Mouse (Mus musculus) lung, embryonic 14.5 days (tissue): ENCODE measurements at regions not wholly inside any gene's neighbourhood (a gene's known extent, or its start where the extent isn't known, plus 50 kb on each side); places are given as distances from the start of the nearest gene placed in this dataset.
A peak's percentile ranks its signal among the peaks of the same experiment; 100 is the strongest.

Source experiments
- ATAC-seq: fragments of 200-750 bp; cut with Nextera tagmentation; 2 replicates; pipeline ENCODE4 v1.8.0; 2017; ENCODE audit warnings: mild to moderate bottlenecking, moderate TSS enrichment, moderate library complexity; ENCODE audit not compliant: insufficient read depth
- DNase-seq: peaks from one replicate; pipeline ENCODE4 v3.0.0-alpha.2; 2015
- H3K27ac ChIP-seq: fragments of 300-500 bp; sonication (generic); 2 replicates; pipeline ENCODE4 v1.5.1; 2014; ENCODE audit warnings: low read depth, mild to moderate bottlenecking, moderate library complexity
- H3K27me3 ChIP-seq: fragments of 300-500 bp; sonication (generic); 2 replicates; pipeline ENCODE4 v1.6.1; 2014; ENCODE audit warnings: low read length, control low read depth; ENCODE audit not compliant: insufficient read depth
- H3K36me3 ChIP-seq: fragments of 300-500 bp; sonication (generic); 2 replicates; pipeline ENCODE4 v1.6.1; 2014; ENCODE audit warnings: control low read depth; ENCODE audit not compliant: insufficient read depth
- H3K4me1 ChIP-seq: fragments of 300-500 bp; sonication (generic); 2 replicates; pipeline ENCODE4 v1.6.1; 2014; ENCODE audit warnings: antibody characterized with exemption, control low read depth; ENCODE audit not compliant: insufficient read depth
- H3K4me2 ChIP-seq: fragments of 300-500 bp; sonication (generic); 2 replicates; pipeline ENCODE4 v1.6.1; 2014; ENCODE audit warnings: mild to moderate bottlenecking
- H3K4me3 ChIP-seq: fragments of 300-500 bp; sonication (generic); 2 replicates; pipeline ENCODE4 v1.5.1; 2014; ENCODE audit warnings: low read depth, low read length
- H3K9ac ChIP-seq: fragments of 300-500 bp; sonication (generic); 2 replicates; pipeline ENCODE4 v1.6.1; 2014
- H3K9me3 ChIP-seq: fragments of 300-500 bp; sonication (generic); 2 replicates; pipeline ENCODE4 v1.6.1; 2016; ENCODE audit warnings: low read depth, low read length, control low read depth
- CTCF ChIP-seq: IDR thresholded peaks from 2 replicates; pipeline ENCODE4 v1.5.1; 2016; ENCODE audit warnings: antibody characterized with exemption, low read depth
- WGBS: fragments of 180-500 bp; shearing (Covaris S2); extraction: QIAGEN DNeasy Blood & Tissue Kit; methylation state at CpG from one replicate; pipeline ENCODE4 v1.1.7; 2014; 5-methylcytosine and 5-hydroxymethylcytosine counted together

GRCm38 (mm10) chr7:87145896-87146295 lies 100.0 kb upstream of the Nox4 start:
- H3K9ac ChIP-seq, result no peak overlapping the region
- no peak overlapping the region for H3K27ac ChIP-seq
- no peaks in the 10 kb centered on the region for H3K4me1 ChIP-seq
- ATAC-seq, result no peak
- H3K4me2 ChIP-seq, result no peak overlapping the region
- no peaks in the 10 kb centered on the region for H3K9me3 ChIP-seq
- no peak overlapping the region for H3K4me3 ChIP-seq
- no peak for DNase-seq
- TF ChIP-seq CTCF, result no peak
- no peaks in the 10 kb centered on the region for H3K36me3 ChIP-seq
- no peaks in the 10 kb centered on the region for H3K27me3 ChIP-seq
- 63% methylated on average over 1 of the region's 1 CpGs for WGBS

GRCm38 (mm10) chr7:87147703-87148102 lies 98.2 kb upstream of the Nox4 start:
- no peak overlapping the region for H3K9ac ChIP-seq
- no peak overlapping the region for H3K4me3 ChIP-seq
- no peak overlapping the region for H3K4me2 ChIP-seq
- ATAC-seq, result peak; percentile 63; the same call in 1 of the 2 replicates
- H3K9me3 ChIP-seq, result no peaks in the 10 kb centered on the region
- TF ChIP-seq CTCF, result no peak
- H3K27ac ChIP-seq, result no peak overlapping the region
- no peaks in the 10 kb centered on the region for H3K36me3 ChIP-seq
- H3K27me3 ChIP-seq, result no peaks in the 10 kb centered on the region
- H3K4me1 ChIP-seq, result no peaks in the 10 kb centered on the region
- WGBS, result 29% methylated on average over 3 of the region's 3 CpGs
- peak; percentile 74 for DNase-seq

DNA sequence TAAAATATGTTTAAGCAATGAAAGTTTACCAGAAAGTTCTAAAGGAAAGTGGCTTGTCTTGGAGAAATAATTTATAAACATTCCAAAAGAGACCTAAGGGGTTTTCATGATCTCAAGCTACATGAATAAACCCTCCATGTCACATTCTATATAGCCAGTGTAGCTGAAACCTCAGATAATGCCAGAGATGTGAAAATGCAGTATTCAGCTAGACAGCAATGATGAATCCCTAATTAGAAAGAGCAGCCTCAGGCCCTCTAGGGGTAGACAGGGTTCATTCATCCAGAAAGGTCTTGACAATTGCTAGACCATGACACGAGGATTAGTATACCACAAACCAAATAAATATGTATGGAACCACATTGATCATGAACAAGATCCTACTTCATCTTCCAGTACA lies 97.2 kb upstream of the Nox4 start:
- no peak overlapping the region for H3K4me3 ChIP-seq
- no peak overlapping the region for H3K9ac ChIP-seq
- TF ChIP-seq CTCF, result no peak
- no peak overlapping the region for H3K4me2 ChIP-seq
- no peaks in the 10 kb centered on the region for H3K36me3 ChIP-seq
- H3K9me3 ChIP-seq, result no peaks in the 10 kb centered on the region
- DNase-seq (no peak), ATAC-seq (no peak)
- no peaks in the 10 kb centered on the region for H3K4me1 ChIP-seq
- 68% methylated on average over 1 of the region's 1 CpGs for WGBS
- no peak overlapping the region for H3K27ac ChIP-seq
- H3K27me3 ChIP-seq, result no peaks in the 10 kb centered on the region

DNA sequence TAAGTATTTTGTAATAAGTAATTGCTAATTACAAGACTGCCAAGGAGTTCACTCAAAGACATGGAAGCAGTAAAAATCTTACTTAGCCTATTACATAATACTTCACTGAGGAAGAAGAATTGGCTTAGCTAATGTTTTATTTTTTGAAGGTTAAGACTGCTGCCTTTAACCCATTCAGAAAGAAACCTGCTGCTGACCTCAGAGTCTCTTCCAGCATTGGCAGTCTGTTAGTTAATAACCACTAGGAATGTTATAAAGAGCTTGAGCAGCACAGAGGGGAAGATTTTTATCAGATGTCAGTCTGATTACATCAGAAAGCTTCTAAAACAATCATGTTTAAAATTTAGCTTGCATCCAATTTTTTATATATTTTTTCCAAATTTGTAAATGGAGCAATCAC lies 94.9 kb upstream of the Nox4 start:
- DNase-seq (no peak), ATAC-seq (no peak)
- no peaks in the 10 kb centered on the region for H3K36me3 ChIP-seq
- no peak overlapping the region for H3K4me2 ChIP-seq
- H3K27me3 ChIP-seq, result no peaks in the 10 kb centered on the region
- H3K4me3 ChIP-seq, result no peak overlapping the region
- TF ChIP-seq CTCF, result no peak
- no peak overlapping the region for H3K27ac ChIP-seq
- H3K9ac ChIP-seq, result no peak overlapping the region
- no peaks in the 10 kb centered on the region for H3K4me1 ChIP-seq
- H3K9me3 ChIP-seq, result no peaks in the 10 kb centered on the region

- no peak for DNase-seq
Observed at GRCm38 (mm10) chr7:87186443-87187153, 59.3 kb upstream of the Nox4 start.

GRCm38 (mm10) chr7:87195647-87196046 lies 50.2 kb upstream of the Nox4 start:
- Histone ChIP-seq H3K4me2 (no peak overlapping the region), H3K36me3 (no peaks in the 10 kb centered on the region), H3K4me1 (no peaks in the 10 kb centered on the region), H3K9me3 (no peaks in the 10 kb centered on the region), H3K9ac (no peak overlapping the region), H3K27me3 (no peaks in the 10 kb centered on the region), H3K27ac (no peak overlapping the region), H3K4me3 (no peak overlapping the region)
- no peak for ATAC-seq
- 12% methylated on average over 1 of the region's 1 CpGs for whole genome bisulfite sequencing
- no peak for TF ChIP-seq CTCF
- peak; percentile 8 for DNase-seq

More at GRCm38 (mm10) chr7:87186443-87187153, 59.3 kb upstream of the Nox4 start:
- Histone ChIP-seq H3K27me3 (no peaks in the 10 kb centered on the region), H3K9ac (no peak overlapping the region), H3K4me2 (no peak overlapping the region), H3K36me3 (no peaks in the 10 kb centered on the region), H3K27ac (no peak overlapping the region), H3K9me3 (no peaks in the 10 kb centered on the region), H3K4me3 (no peak overlapping the region), H3K4me1 (no peaks in the 10 kb centered on the region)
- no peak for TF ChIP-seq CTCF
- no peak for ATAC-seq
- WGBS, result 66% methylated on average over 2 of the region's 2 CpGs
